Mouse (Mus musculus) CH12.LX (cell line): ENCODE results near the gene Slc25a44. TPM values are rescaled to one million over a fixed set of nuclear protein-coding genes. Genes with fewer than 3 reads are reported as not detected.

Experiments used
- DNase-seq: peaks from one replicate; pipeline ENCODE4 v3.0.0-alpha.2; 2013; ENCODE audit errors: extremely low read depth
- H3K27ac ChIP-seq: 2 replicates; pipeline ENCODE4 v1.5.1; 2012; ENCODE audit warnings: low read depth, mild to moderate bottlenecking, control low read depth, moderate library complexity; ENCODE audit not compliant: insufficient read depth
- H3K27me3 ChIP-seq: replicated peaks from 2 replicates; pipeline ENCODE3; 2012; ENCODE audit warnings: inconsistent platforms
- H3K36me3 ChIP-seq, 2 experiments: replicated peaks in 1 of 2; 2 replicates each; pipeline versions ENCODE3 to v1.6.1; 2012; ENCODE audit warnings: inconsistent platforms in 1 of 2, low read length in 1 of 2, mild to moderate bottlenecking in 1 of 2, mixed read lengths in 1 of 2, moderate library complexity in 1 of 2; ENCODE audit not compliant: control insufficient read depth in 1 of 2, insufficient read depth in 1 of 2
- H3K4me1 ChIP-seq, 2 experiments: 2 replicates each; pipeline ENCODE4 v1.6.1; 2012; ENCODE audit warnings: inconsistent platforms in 1 of 2, moderate library complexity in 1 of 2; ENCODE audit not compliant: insufficient read depth in 2 of 2, control insufficient read depth in 1 of 2
- H3K4me2 ChIP-seq: 2 replicates; pipeline ENCODE4 v1.6.1; 2012; ENCODE audit warnings: low read depth, mild to moderate bottlenecking, control low read depth; ENCODE audit not compliant: poor library complexity, insufficient read depth, severe bottlenecking
- H3K4me3 ChIP-seq, 3 experiments: fragments of 150-350 bp in 1 of 3; sonication (generic) in 1 of 3; replicated peaks in 1 of 3; 2 replicates each; pipeline versions ENCODE3 to v1.5.1; 2011 to 2012; ENCODE audit warnings: low read depth in 2 of 3, low read length in 2 of 3, mild to moderate bottlenecking in 2 of 3, moderate library complexity in 2 of 3, control low read depth in 1 of 3, improper control_type of control experiment in 1 of 3, inconsistent platforms in 1 of 3, mixed read lengths in 1 of 3; ENCODE audit not compliant: poor library complexity in 1 of 3
- H3K79me2 ChIP-seq: replicated peaks from 2 replicates; pipeline ENCODE4 v1.6.1; 2012; ENCODE audit warnings: mild to moderate bottlenecking, moderate library complexity; ENCODE audit not compliant: control insufficient read depth, poor library complexity, insufficient read depth, severe bottlenecking; ENCODE audit errors: extremely low read depth
- H3K9ac ChIP-seq: 2 replicates; pipeline ENCODE4 v1.6.1; 2012; ENCODE audit warnings: low read depth, mild to moderate bottlenecking, control low read depth, moderate library complexity; ENCODE audit not compliant: insufficient read depth
- H3K9me3 ChIP-seq: replicated peaks from 2 replicates; pipeline ENCODE3; 2012; ENCODE audit warnings: low read length, inconsistent platforms, mixed read lengths
- BHLHE40 ChIP-seq: IDR thresholded peaks from 2 replicates; pipeline ENCODE4 v1.6.1; 2011; ENCODE audit warnings: mild to moderate bottlenecking, low read depth, low read length, improper control_type of control experiment
- CHD1 ChIP-seq: IDR thresholded peaks from 2 replicates; pipeline ENCODE4 v1.6.1; 2012; ENCODE audit warnings: low read depth, low read length, improper control_type of control experiment, inconsistent platforms
- CTCF ChIP-seq, 2 experiments: IDR thresholded peaks in 1 of 2; conservative IDR thresholded peaks in 1 of 2; 2 replicates each; pipeline ENCODE4 v1.5.1; 2011 to 2012; ENCODE audit warnings: low read depth in 2 of 2, low read length in 2 of 2, improper control_type of control experiment in 1 of 2, inconsistent platforms in 1 of 2, mild to moderate bottlenecking in 1 of 2, moderate library complexity in 1 of 2
- E2F4 ChIP-seq: IDR thresholded peaks from 2 replicates; pipeline ENCODE4 v1.6.1; 2011; ENCODE audit warnings: low read depth, low read length, improper control_type of control experiment; ENCODE audit not compliant: insufficient replicate concordance
- ETS1 ChIP-seq: conservative IDR thresholded peaks from 2 replicates; pipeline ENCODE4 v1.6.1; 2012; ENCODE audit warnings: low read depth, mild to moderate bottlenecking, inconsistent platforms, low read length, improper control_type of control experiment, moderate library complexity
- IRF4 ChIP-seq: IDR thresholded peaks from 2 replicates; pipeline ENCODE4 v1.6.1; 2014; ENCODE audit warnings: low read depth, mild to moderate bottlenecking, inconsistent platforms, low read length, improper control_type of control experiment
- JUN ChIP-seq: IDR thresholded peaks from 2 replicates; pipeline ENCODE4 v1.6.1; 2011; ENCODE audit warnings: low read depth, mild to moderate bottlenecking, low read length, improper control_type of control experiment, moderate library complexity; ENCODE audit not compliant: insufficient read depth
- MAFK ChIP-seq: IDR thresholded peaks from 2 replicates; pipeline ENCODE4 v1.6.1; 2011; ENCODE audit warnings: low read length, improper control_type of control experiment; ENCODE audit not compliant: insufficient replicate concordance
- MAZ ChIP-seq: IDR thresholded peaks from 2 replicates; pipeline ENCODE4 v1.6.1; 2012; ENCODE audit warnings: low read depth, mild to moderate bottlenecking, inconsistent platforms, low read length, improper control_type of control experiment, moderate library complexity
- MYC ChIP-seq: IDR thresholded peaks from 2 replicates; pipeline ENCODE4 v1.6.1; 2011; ENCODE audit warnings: low read depth, mild to moderate bottlenecking, improper control_type of control experiment, low read length
- NRF1 ChIP-seq: IDR thresholded peaks from 2 replicates; pipeline ENCODE4 v1.6.1; 2014; ENCODE audit warnings: low read depth, mild to moderate bottlenecking, inconsistent platforms, low read length, improper control_type of control experiment, moderate library complexity
- UBTF ChIP-seq: IDR thresholded peaks from 2 replicates; pipeline ENCODE4 v1.6.1; 2012; ENCODE audit warnings: low read depth, mild to moderate bottlenecking, inconsistent platforms, low read length, improper control_type of control experiment, moderate library complexity
- USF2 ChIP-seq: conservative IDR thresholded peaks from 2 replicates; pipeline ENCODE4 v1.6.1; 2011; ENCODE audit warnings: low read depth, low read length, improper control_type of control experiment
- ZMIZ1 ChIP-seq: IDR thresholded peaks from 2 replicates; pipeline ENCODE4 v1.6.1; 2012; ENCODE audit warnings: low read depth, mild to moderate bottlenecking, inconsistent platforms, low read length, improper control_type of control experiment
- dilution Hi-C: fragments of 300-500 bp; cut with MboI; formaldehyde crosslinking; loops from 2 replicates; pipeline ENCODE4 v1.14.3; 2020; ENCODE audit warnings: low sequenced_read_pairs; ENCODE audit not compliant: extremely low pct_unique_long_range_greater_than_20kb, extremely low pct_ligation_motif_present
- in situ Hi-C: fragments of 300-500 bp; cut with MboI; formaldehyde crosslinking; loops from 3 replicates; pipeline ENCODE4 v1.14.3; 2019; ENCODE audit warnings: low sequenced_read_pairs, low pct_ligation_motif_present, low pct_unique_long_range_greater_than_20kb, mixed read lengths
- polyA plus RNA-seq: library from polyadenylated mRNA; unstranded; fragments of >175 nt; gene quantifications from 2 replicates; pipeline ENCODE4 v1.2.1, GENCODE M21; 2012; ENCODE audit warnings: low read depth; ENCODE audit not compliant: insufficient read length
- total RNA-seq, 2 experiments: library from RNA; depleted of rRNA; stranded (reverse); fragments of 300-350 nt in 1 of 2; fragments of >200 nt in 1 of 2; gene quantifications; 2 replicates each; pipeline ENCODE4 v1.2.3; 2012 to 2014

Gene Slc25a44
- total and polyA plus RNA-seq, 3 experiments = 8.9 to 17.5 (median 13.2) TPM

DNA sequence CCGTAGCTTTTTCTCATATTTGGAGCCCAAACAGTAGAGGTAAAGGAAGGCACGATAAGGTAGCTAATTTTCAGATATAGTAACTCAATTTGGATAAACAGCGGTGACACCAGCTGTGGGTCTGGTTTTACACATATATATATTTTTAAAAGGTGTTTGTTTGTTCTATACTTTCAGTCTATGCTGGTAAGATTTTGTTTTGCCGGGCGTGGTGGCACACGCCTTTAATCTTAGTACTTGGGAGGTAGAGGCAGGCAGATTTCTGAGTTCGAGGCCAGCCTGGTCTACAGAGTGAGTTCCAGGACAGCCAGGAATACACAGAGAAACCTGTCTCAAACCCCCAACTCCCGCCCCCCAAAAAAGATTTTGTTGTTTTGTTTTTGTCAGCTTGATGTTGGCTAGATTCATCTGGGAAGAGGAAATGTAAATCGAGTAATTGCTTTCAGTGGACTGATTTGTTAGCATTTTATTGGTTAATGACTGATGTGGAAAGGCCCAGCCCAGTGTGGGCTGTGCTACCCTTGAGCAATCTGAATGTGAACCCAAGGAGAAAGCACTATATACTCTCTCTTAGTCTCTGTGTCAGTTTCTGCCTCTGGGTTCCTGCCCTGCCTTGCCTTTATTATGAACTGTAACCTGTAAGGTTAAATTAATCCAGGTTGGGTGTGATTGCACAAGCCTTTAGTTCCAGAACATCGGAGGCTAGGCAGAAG is 925 bp upstream of the Slc25a44 start:
- H3K36me3 ChIP-seq = peaks cover 6 to 16% of the 10 kb centered on the region in 2 experiments
- peak overlapping the region in 2 of 3 experiments; percentile 32 to 74 for H3K4me3 ChIP-seq
- peak overlapping the region; percentile 66; the same call in 1 of the 2 replicates for H3K9ac ChIP-seq
- peaks cover 5 to 32% of the 10 kb centered on the region in 2 experiments; a peak in 3 of 4 replicates for H3K4me1 ChIP-seq
- in situ Hi-C loops = no loop called here
- TF ChIP-seq MAFK = no peak
- TF ChIP-seq UBTF = no peak
- no peak for TF ChIP-seq JUN
- no peak for TF ChIP-seq NRF1
- no peak for TF ChIP-seq BHLHE40
- TF ChIP-seq ETS1 = no peak
- no peak for TF ChIP-seq ZMIZ1
- no peak for TF ChIP-seq E2F4
- no peak for TF ChIP-seq CHD1
- TF ChIP-seq CTCF (conservative IDR thresholded peaks at IDR 0.05 in 1 of 2, IDR thresholded peaks at IDR 0.05 in 1 of 2; ENCODE audit: low read depth in 2 of 2, low read length in 2 of 2) = no peak
- no peak for TF ChIP-seq MYC
- H3K9me3 ChIP-seq = no peaks in the 10 kb centered on the region
- no peak overlapping the region for H3K27ac ChIP-seq
- peaks cover 2% of the 10 kb centered on the region for H3K27me3 ChIP-seq
- H3K79me2 ChIP-seq = peaks cover 16% of the 10 kb centered on the region
- DNase-seq = no peak
- peak overlapping the region; percentile 65; the same call in 1 of the 2 replicates for H3K4me2 ChIP-seq
- dilution Hi-C loops = no loop called here

DNA sequence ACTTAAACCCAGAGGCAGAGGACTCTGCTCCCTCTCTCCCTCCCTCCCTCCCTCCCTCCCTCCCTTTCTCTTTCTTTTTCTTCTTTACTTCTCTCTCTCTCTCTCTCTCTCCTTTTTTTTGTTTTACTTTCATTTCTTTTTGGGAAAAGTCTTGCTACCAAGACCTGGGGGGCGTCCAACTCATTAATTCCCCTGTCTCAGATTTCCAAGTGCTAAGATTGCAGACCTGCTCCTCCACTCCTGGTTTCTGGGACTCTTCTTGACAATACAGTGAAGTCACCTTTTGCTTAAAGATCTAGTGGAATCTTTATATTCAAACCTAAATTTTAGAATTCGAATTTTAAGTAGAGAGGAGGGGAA is 371 bp upstream of the Slc25a44 start:
- H3K36me3 ChIP-seq = peaks cover 11 to 22% of the 10 kb centered on the region in 2 experiments
- H3K9ac ChIP-seq = peak overlapping the region; percentile 66; the same call in 1 of the 2 replicates
- H3K27me3 ChIP-seq = peaks cover 2% of the 10 kb centered on the region
- H3K79me2 ChIP-seq = peaks cover 16% of the 10 kb centered on the region
- peak overlapping the region; percentile 65; the same call in 1 of the 2 replicates for H3K4me2 ChIP-seq
- H3K27ac ChIP-seq = no peak overlapping the region
- peaks cover 5 to 32% of the 10 kb centered on the region in 2 experiments; a peak in 3 of 4 replicates for H3K4me1 ChIP-seq
- no peak for DNase-seq
- H3K9me3 ChIP-seq = no peaks in the 10 kb centered on the region
- in situ Hi-C loops = no loop called here
- peak overlapping the region in 2 of 3 experiments; percentile 32 to 74 for H3K4me3 ChIP-seq
- TF ChIP-seq MAZ (no peak; the same call in 1 of the 2 replicates), CHD1 (no peak), IRF4 (no peak), USF2 (no peak)
- dilution Hi-C loops = no loop called here
